Mouse (Mus musculus): ENCODE data around the gene Hormad2.

Gene Hormad2

GRCm38 (mm10) chr11:4440978-4441377 is at the start of gene Hormad2:
Gene Hormad2, minus strand, starts transcription at chr11:4441105.
- DNase-seq, result no peak

GRCm38 (mm10) chr11:4489207-4489606 is 48.3 kb upstream of the Hormad2 start:
- no peak for DNase-seq

DNA sequence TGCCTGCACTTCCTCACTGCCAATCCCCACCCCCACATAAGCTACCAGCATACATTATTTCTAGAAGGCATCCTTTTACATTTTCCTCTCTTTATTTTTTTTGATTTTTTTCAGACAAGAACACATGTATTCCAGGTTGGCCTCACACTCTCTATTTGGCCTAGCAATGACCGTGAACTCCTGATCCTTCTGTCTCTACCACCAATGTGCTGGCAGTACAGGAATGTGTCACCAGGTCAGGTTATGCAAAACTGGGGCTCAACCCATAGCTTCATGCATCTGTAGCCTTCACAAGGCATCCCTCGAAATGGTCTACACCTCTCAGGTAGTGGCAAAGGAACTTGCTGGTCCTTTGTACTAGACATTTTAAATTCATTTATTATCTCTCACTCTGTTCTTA is 47.9 kb upstream of the Hormad2 start:
- no peak for DNase-seq

GRCm38 (mm10) chr11:4488367-4488766 is 47.5 kb upstream of the Hormad2 start:
- DNase-seq, result no peak

DNA sequence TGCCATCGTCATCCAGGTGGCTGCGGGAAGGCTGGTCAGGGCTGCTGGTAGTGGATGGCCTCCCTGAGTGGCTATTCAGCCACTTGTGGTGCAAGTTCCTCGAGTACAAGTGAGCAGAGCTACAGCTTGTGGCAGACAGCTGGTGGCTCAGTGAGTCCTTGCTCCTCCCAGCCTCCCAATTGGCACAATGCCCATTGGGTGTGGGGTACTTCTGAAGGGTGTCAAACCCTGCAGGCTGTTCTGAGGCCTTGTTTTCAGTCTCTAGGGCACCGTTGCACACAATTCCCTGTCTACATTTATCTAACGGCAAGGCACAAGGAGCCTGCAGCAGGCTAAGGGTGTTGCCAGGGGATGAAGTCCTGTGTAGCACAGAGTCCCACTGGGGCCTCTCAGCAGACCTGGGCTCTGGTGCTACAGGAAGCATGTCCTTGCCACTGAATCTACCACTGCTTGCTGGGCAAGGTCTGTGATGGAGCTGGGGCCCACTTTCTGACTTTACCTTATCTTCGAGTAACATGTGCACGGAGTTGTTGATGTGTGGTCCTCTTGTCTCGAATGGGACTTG is 46.6 kb upstream of the Hormad2 start:
- DNase-seq, result peak; percentile 54

- DNase-seq, result no peak
These were observed 43.6 kb upstream of the Hormad2 start for GRCm38 (mm10) chr11:4484541-4484940.

- no peak for DNase-seq
These were observed 41.7 kb upstream of the Hormad2 start for GRCm38 (mm10) chr11:4482641-4483040.

DNA sequence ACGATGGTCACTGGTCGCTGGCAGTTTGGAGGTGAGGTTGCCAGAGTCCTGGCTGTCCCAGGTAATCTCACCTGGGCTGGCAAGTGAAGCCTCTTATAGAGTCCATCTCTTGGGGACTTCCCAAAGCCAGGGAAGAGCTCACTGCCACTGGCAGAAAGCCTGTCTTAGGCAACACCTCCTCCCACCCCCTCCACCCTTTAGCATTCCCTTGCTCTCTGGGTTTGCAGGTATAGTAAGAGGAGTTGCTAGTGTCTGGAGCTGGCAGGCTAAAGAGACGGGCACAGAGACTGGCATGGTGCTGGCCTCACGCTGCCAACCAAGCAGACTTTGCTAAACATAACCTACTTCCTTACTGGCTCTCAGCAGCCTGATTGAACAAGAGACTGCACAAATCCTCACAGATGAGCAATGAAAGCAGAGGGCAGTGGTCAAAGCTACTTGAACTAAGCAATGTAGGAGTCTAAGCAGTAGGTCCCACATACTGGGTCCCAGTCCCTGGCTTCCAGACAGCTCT is 35.3 kb upstream of the Hormad2 start:
- peak; percentile 43 for DNase-seq

DNA sequence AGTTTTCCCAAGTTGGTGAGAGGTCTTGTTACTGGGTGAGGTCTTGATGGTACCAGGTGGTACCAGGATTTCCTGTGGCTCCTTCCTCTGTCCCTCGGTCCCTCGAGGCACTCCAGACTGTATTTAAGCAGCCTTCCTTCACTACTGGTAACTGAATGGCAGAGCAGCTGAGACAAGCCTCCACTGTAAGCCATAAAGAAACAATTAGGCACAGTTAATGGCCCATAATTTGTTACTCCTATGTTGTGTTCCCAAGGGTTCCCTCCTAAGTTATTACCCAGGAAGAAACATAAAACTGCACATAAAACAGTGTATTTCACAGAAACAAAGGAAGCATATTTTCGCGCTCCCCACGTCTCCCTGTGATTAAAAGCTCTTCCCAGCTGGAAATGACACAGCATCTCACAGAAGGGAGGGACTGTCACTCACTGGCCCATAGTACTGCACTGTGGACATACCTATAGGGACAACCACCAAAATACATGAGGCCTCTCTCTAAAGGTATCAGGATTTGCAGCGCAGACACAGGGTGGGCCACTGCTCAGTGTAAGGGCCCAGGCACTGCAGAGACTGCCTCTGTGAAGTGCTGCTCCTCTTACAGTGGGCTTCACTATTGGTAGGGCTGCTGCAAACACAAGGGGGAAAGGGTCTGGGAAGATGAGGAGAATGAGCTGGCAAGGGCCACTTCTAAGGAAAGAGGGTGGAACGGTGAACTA is 31.7 kb upstream of the Hormad2 start:
- DNase-seq, result no peak

DNA sequence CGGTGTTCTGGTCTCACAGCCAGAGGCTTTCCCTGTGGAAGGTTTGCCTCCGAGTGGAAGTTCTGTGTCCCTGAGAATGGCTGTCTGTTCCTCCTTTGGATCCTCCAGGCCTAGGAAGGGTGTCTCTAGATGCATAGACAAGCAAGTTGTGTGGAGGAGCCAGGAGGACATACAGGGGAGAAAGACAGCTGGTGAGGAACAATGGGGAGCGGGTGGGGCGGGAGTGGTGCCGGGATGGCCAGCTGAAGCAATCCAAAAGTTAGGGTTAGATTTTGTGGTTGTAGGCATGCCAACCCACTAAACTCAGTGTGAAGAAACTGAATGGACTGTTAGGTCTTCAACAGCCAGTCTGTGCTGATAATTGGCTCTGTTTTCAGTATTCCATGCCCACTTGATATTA is 30.8 kb upstream of the Hormad2 start:
- no peak for DNase-seq

- no peak for DNase-seq
These were observed 30.3 kb upstream of the Hormad2 start for GRCm38 (mm10) chr11:4471251-4471650.

- no peak for DNase-seq
These were observed 28.2 kb upstream of the Hormad2 start for GRCm38 (mm10) chr11:4469091-4469490.

GRCm38 (mm10) chr11:4467436-4467835 is 26.5 kb upstream of the Hormad2 start:
- DNase-seq, result no peak

- DNase-seq, result no peak
These were observed 25.3 kb upstream of the Hormad2 start for GRCm38 (mm10) chr11:4466191-4466590.

DNA sequence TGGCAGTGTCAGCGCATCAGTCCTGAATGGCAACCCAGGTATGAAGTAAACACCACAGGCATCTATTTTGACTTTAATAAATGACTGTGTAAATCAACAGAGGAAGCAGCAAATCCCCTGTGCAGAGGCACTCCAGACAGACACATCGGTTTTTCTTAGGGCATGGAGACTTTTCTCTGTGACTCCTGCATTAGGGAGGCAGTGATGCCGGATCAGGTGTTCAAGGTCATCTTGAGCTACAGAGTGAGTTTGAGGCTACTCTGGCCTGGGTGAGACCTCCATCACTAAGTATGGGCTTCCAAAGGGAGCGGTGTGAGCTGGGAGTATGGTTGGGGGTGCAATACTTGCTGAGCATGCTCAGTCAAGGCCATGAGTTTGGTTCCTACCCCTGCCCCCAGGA is 23.7 kb upstream of the Hormad2 start:
- no peak for DNase-seq

- DNase-seq, result no peak
These were observed 23.3 kb upstream of the Hormad2 start for GRCm38 (mm10) chr11:4464186-4464585.

DNA sequence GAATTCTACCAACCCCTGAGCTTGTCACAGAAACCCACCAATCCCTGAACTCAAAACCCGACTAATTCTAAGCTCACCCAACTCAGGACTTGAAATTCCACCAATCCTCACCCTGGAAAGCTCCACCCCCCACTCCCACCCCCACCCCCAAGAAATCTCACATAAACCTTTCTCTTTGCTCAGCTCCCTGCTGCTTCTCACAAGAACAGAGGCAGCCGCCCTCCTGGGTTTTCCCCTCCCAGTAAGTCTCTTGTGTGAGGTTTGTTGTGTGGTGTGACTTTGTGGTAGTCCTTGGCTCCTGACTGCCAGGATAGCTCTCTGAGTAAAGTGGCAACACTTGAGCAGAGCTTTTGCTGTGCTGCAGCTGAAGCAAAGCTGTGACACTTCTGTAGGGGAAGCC is 22.0 kb upstream of the Hormad2 start:
- no peak for DNase-seq

DNA sequence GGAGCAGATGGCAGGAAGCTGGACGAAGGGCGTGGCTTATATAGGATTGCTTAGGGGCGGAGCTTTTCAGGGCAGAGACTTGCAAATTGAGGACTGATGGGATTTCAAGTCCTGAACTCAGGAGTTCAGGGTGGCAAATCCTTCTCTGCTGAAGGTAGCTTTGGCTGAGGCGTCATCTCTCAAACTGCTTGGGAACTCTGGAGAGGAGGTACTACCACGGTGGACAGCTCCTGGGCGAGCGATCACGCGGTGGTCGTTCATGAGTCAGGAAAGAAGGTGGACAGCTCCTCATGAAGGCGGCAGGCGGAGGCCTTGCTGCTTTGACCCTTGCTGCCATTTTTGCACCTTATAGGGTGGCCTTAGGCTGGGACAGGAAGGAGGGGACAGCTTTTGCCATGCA is 20.2 kb upstream of the Hormad2 start:
- no peak for DNase-seq

GRCm38 (mm10) chr11:4460615-4461014 is 19.7 kb upstream of the Hormad2 start:
- DNase-seq, result no peak

- no peak for DNase-seq
These were observed 14.1 kb upstream of the Hormad2 start for GRCm38 (mm10) chr11:4454895-4455535.

DNA sequence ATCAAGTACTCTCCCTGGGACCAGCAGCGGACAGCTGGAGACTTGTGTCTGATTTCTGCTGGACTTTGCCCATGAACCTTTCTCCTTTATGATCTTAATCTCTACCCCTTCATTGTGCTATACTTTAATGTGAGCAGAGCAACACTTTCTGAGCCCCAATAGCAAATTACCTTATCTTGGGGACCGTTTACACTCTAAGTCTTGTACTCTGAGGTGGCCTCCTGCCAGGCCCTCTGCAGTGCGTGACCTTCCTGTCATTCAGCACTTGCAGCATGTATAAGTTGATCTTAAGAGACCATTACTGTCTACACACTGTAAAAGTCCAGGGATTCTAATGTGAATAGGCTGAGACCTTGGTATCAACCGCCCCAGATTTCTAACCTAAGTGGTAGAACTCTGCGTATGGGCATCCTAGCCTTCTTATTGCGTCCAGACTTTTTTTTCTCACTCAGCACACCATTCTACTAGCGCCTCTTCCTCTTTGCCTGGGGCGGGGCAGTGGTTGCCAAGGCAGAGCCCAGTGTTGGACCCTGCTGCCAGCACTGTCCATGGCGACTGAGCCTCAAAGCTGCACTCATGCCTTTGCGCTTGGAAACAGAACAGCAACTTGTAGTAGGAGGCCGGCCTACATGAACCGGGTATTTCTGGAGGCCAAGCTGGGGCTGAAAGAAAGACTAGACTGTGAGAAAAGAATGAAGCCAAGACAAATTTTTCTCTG is 11.7 kb upstream of the Hormad2 start:
- DNase-seq, result no peak

DNA sequence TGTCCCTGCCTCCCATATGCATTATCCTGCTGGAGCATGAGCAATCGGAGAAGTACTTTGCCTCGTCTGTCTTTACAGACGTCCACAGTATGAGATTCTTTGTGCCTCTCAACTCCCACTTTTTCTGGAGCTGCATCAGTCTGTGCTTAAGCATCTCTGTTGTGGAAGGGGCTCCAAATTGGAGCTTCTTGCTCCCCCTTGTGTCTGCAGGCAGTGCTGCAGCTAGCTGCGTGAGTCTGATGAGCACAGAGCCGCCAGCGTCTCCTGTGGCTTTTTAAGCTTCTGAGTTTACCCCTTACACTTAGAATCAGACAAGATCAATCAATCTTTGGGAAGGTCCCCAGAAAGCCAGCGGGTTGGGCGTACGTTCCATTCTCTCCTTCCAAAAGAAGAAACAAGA is 10.2 kb upstream of the Hormad2 start:
- no peak for DNase-seq

DNA sequence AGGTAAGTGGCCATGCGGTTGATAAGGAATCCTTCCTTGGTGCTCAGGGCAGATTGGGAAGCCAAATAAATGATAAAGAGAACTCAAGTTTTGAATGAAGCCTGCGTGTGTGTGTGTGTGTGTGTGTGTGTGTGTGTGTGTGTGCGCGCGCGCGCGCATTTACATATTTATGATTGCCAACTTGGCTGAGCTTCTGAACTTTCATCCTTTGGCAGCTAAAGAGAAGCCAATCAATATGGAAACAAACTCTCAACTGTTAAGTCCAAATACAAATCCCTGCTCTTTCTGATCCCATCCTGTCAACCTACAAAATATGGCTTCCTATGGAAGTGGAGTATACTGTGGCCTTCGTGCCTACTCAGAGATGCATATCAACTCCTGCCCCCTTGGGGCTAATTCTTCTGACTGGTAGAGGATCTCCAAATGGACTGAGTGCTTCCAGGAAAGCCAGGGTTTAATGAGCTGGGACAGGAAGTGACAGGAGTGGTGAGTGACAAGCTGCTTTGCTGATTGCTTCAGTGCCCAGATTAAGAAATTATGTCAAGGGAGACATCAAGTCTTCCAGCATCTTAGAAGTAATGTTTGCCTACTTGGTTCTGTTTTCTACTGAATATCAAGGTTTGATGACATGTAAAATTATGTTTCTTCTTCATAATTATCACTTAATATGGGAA is 5.4 kb upstream of the Hormad2 start:
- DNase-seq, result no peak

All from cerebellum, adult 9-11 months (tissue).